ENCODE assay signal across 28 mouse cellular contexts in the genomic region with DNA sequence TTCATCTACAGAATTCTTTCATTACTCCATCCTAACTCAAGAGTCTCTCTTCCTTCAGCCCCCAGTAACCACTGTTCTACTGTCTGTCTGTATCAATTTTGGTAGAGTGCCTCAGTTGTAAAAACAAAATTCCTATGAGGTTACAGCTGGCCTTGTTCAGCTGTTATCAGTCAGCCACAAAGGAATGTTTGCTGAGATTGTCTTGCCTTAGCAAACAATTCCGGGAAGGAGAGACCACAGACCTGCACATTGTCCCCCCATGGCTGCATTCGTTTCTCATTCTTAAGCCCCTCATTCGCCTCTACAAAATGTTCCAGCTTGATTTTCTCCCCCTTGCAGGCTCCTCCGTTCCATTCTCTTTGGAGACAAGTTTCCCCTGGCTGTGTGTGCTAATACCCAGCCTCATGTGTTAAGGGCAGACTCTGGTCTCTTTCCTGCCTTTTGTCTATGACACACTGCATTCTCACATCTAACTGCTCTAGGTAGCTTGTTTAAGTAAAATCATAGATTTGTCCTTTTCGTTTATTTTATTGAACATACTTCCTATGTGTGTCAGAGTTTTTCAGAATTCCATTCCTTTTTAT.
DNase-seq lines count a peak whose midpoint lies in the region; ATAC-seq and TF ChIP-seq lines count a peak whose summit lies in the region.
"Had no signal": no experiment of that assay in that cellular context is flagged by ENCODE, and none has a peak within 500 bp of the region (broad histone marks: within the 10 kb centered on the region; RNA-seq: fewer than 3 reads in every experiment).

No protein-coding gene starts in this region.

- no peak overlapping the region for H3K9ac ChIP-seq in heart, embryonic 13.5 days
- H3K9ac ChIP-seq in heart, embryonic 16.5 days (ENCODE audit: low read length) = no peak overlapping the region
- H3K9ac ChIP-seq in hindbrain, embryonic 14.5 days = no peak overlapping the region
- H3K9ac ChIP-seq: embryonic facial prominence, embryonic 12.5 days; intestine, embryonic 15.5 days; limb, embryonic 15.5 days; liver, embryonic 13.5 days; midbrain, embryonic 13.5 days had no signal

- peak overlapping the region; percentile 24 for H3K4me2 ChIP-seq in heart, embryonic 13.5 days
- no peak overlapping the region for H3K4me2 ChIP-seq in heart, embryonic 16.5 days (ENCODE audit: low read depth, low read length)
- no peak overlapping the region for H3K4me2 ChIP-seq in hindbrain, embryonic 14.5 days (replicated peaks)
- H3K4me2 ChIP-seq: embryonic facial prominence, embryonic 12.5 days; intestine, embryonic 15.5 days; limb, embryonic 15.5 days; liver, embryonic 13.5 days; midbrain, embryonic 13.5 days had no signal

- WGBS in heart, embryonic 13.5 days = 35% methylated on average over 5 of the region's 5 CpGs
- 45% methylated on average over 5 of the region's 5 CpGs for WGBS in heart, embryonic 16.5 days
- WGBS in hindbrain, embryonic 14.5 days = 93% methylated on average over 5 of the region's 5 CpGs
- 68% methylated on average over 5 of the region's 5 CpGs for WGBS in lung, adult 2 months

- H3K27me3 ChIP-seq in heart, embryonic 13.5 days (replicated peaks) = no peaks in the 10 kb centered on the region
- no peaks in the 10 kb centered on the region for H3K27me3 ChIP-seq in heart, embryonic 16.5 days (ENCODE audit: control insufficient read depth, insufficient read depth, low read length)
- no peaks in the 10 kb centered on the region for H3K27me3 ChIP-seq in hindbrain, embryonic 14.5 days (ENCODE audit: control insufficient read depth, insufficient read depth, low read length)
- H3K27me3 ChIP-seq: embryonic facial prominence, embryonic 12.5 days; intestine, embryonic 15.5 days; limb, embryonic 15.5 days; liver, embryonic 13.5 days; midbrain, embryonic 13.5 days had no signal

- TF ChIP-seq POLR2A in lung, adult 2 months (IDR thresholded peaks at IDR 0.05; ENCODE audit: borderline replicate concordance, extremely low read depth, low read depth, low read length) = no peak

- no peak for TF ChIP-seq CTCF in gastrocnemius, adult 2 months (IDR thresholded peaks at IDR 0.05)
- no peak for TF ChIP-seq CTCF in lung, adult 2 months (IDR thresholded peaks at IDR 0.05; ENCODE audit: insufficient read depth, low read length)

- 0 out of 2 replicates have a peak overlapping the region, but pooled peaks have one; percentile 12 for H3K27ac ChIP-seq in gastrocnemius, adult 2 months
- peak overlapping the region; percentile 77 for H3K27ac ChIP-seq in heart, embryonic 13.5 days (replicated peaks)
- H3K27ac ChIP-seq in heart, embryonic 16.5 days (ENCODE audit: low read length) = peak overlapping the region; percentile 45; the same call in 1 of the 2 replicates
- no peak overlapping the region for H3K27ac ChIP-seq in hindbrain, embryonic 14.5 days
- H3K27ac ChIP-seq: embryonic facial prominence, embryonic 12.5 days; forebrain, embryonic 10.5 days; hindbrain, postnatal 0 days; intestine, embryonic 15.5 days; limb, embryonic 15.5 days; liver, embryonic 13.5 days; macrophage; midbrain, embryonic 13.5 days had no signal

- H3K4me3 ChIP-seq in gastrocnemius, adult 2 months = no peak overlapping the region
- no peak overlapping the region for H3K4me3 ChIP-seq in heart, embryonic 13.5 days
- H3K4me3 ChIP-seq in heart, embryonic 16.5 days (ENCODE audit: low read length) = no peak overlapping the region
- H3K4me3 ChIP-seq in hindbrain, embryonic 14.5 days (replicated peaks; ENCODE audit: low read length) = no peak overlapping the region
- no peak overlapping the region for H3K4me3 ChIP-seq in lung, adult 2 months (replicated peaks; ENCODE audit: extremely low read depth, low read depth, low read length)
- H3K4me3 ChIP-seq: embryonic facial prominence, embryonic 12.5 days; forebrain, embryonic 10.5 days; intestine, embryonic 15.5 days; limb, embryonic 15.5 days; liver, embryonic 13.5 days; midbrain, embryonic 13.5 days had no signal

- ATAC-seq in heart, embryonic 13.5 days (ENCODE audit: extremely low read depth, insufficient number of reproducible peaks, low FRiP score, low TSS enrichment) = no peak
- no peak for ATAC-seq in heart, embryonic 16.5 days (replicated peaks; ENCODE audit: extremely low read depth, insufficient read depth, low FRiP score)
- no peak for ATAC-seq in hindbrain, embryonic 14.5 days (ENCODE audit: low FRiP score)
- ATAC-seq: forebrain, embryonic 16.5 days; hindbrain, postnatal 0 days; intestine, embryonic 15.5 days; midbrain, embryonic 13.5 days had no signal

- DNase-seq in gastrocnemius, adult 2 months = no peak
- no peak for DNase-seq in gastrocnemius, postnatal 10 days
- no peak for DNase-seq in heart, adult 9 months (ENCODE audit: low spot score in 2 of 2)
- DNase-seq in 3T3-L1 (ENCODE audit: low read depth, low spot score) = peak; percentile 5
- no peak for DNase-seq in hindbrain, embryonic 14.5 days (ENCODE audit: low spot score)
- no peak for DNase-seq in lung, adult 2 months
- DNase-seq: adrenal gland, postnatal 25 days; cerebellum, adult 11-12 months; cerebellum, adult 9-11 months; embryo, embryonic 11 days; gastrocnemius, postnatal 14 days; kidney, adult 2 months; layer of hippocampus, postnatal 36 days; left cerebral cortex, postnatal 4 days; liver, embryonic 13.5 days; lung, adult 18-20 months; lung, postnatal 10 days; thymus, postnatal 4 days had no signal

- intact Hi-C loops in gastrocnemius, adult 2 months (cut with DNase I) = no loop called here

- no peaks in the 10 kb centered on the region for H3K9me3 ChIP-seq in heart, embryonic 13.5 days
- no peaks in the 10 kb centered on the region for H3K9me3 ChIP-seq in heart, embryonic 16.5 days (replicated peaks; ENCODE audit: control insufficient read depth, low read length)
- H3K9me3 ChIP-seq in hindbrain, embryonic 14.5 days (ENCODE audit: control insufficient read depth, low read length) = no peaks in the 10 kb centered on the region
- H3K9me3 ChIP-seq: embryonic facial prominence, embryonic 12.5 days; intestine, embryonic 15.5 days; limb, embryonic 15.5 days; liver, embryonic 13.5 days; midbrain, embryonic 13.5 days had no signal

- H3K36me3 ChIP-seq in heart, embryonic 13.5 days = peaks cover 11% of the 10 kb centered on the region; the same call in 1 of the 2 replicates
- H3K36me3 ChIP-seq in heart, embryonic 16.5 days (ENCODE audit: control insufficient read depth, insufficient read depth) = 0 out of 2 replicates have a peak, but pooled peaks cover 3% of the 10 kb centered on the region
- no peaks in the 10 kb centered on the region; the same call in 1 of the 2 replicates for H3K36me3 ChIP-seq in hindbrain, embryonic 14.5 days (replicated peaks; ENCODE audit: control insufficient read depth, insufficient read depth)
- H3K36me3 ChIP-seq: embryonic facial prominence, embryonic 12.5 days; intestine, embryonic 15.5 days had no signal

- H3K4me1 ChIP-seq in heart, embryonic 13.5 days = peaks cover 18% of the 10 kb centered on the region
- peaks cover 9% of the 10 kb centered on the region for H3K4me1 ChIP-seq in heart, embryonic 16.5 days (ENCODE audit: control insufficient read depth, insufficient read depth, low read length)
- H3K4me1 ChIP-seq in hindbrain, embryonic 14.5 days (replicated peaks; ENCODE audit: control insufficient read depth, insufficient read depth, low read length) = no peaks in the 10 kb centered on the region
- H3K4me1 ChIP-seq in lung, adult 2 months (ENCODE audit: control insufficient read depth, insufficient read depth, low read length) = no peaks in the 10 kb centered on the region; the same call in 1 of the 2 replicates
- H3K4me1 ChIP-seq: embryonic facial prominence, embryonic 12.5 days; forebrain, embryonic 10.5 days; intestine, embryonic 15.5 days; limb, embryonic 15.5 days; midbrain, embryonic 13.5 days had no signal
